Mouse (Mus musculus) neural tube, embryonic 11.5 days (tissue): ENCODE results near the gene Vezf1. TPM values are rescaled to one million over a fixed set of nuclear protein-coding genes. Genes with fewer than 3 reads are reported as not detected.
"Not testable (repeated sequence)": the region's sequence is repeated elsewhere in the genome, so short reads cannot be mapped to it uniquely, and the experiment has no call there.

Experiments used
- ATAC-seq: fragments of 200-750 bp; cut with Nextera tagmentation; 2 replicates; pipeline ENCODE4 v1.8.0; 2017; ENCODE audit warnings: moderate number of reproducible peaks, mild to moderate bottlenecking, moderate TSS enrichment, moderate library complexity; ENCODE audit not compliant: insufficient read depth, low FRiP score, low TSS enrichment
- DNase-seq: peaks from one replicate; pipeline ENCODE4 v3.0.0-alpha.2; 2015; ENCODE audit warnings: low spot score
- H3K27ac ChIP-seq: fragments of 300-500 bp; sonication (generic); 2 replicates; pipeline ENCODE4 v1.5.1; 2014; ENCODE audit warnings: low read depth, mild to moderate bottlenecking, low read length
- H3K27me3 ChIP-seq: fragments of 300-500 bp; sonication (generic); 2 replicates; pipeline ENCODE4 v1.6.1; 2014; ENCODE audit warnings: mild to moderate bottlenecking, low read length, mixed read lengths; ENCODE audit not compliant: control insufficient read depth, insufficient read depth
- H3K36me3 ChIP-seq: fragments of 300-500 bp; sonication (generic); 2 replicates; pipeline ENCODE4 v1.6.1; 2014; ENCODE audit warnings: mild to moderate bottlenecking, low read length, moderate library complexity, mixed read lengths; ENCODE audit not compliant: control insufficient read depth, insufficient read depth
- H3K4me1 ChIP-seq: fragments of 300-500 bp; sonication (generic); 2 replicates; pipeline ENCODE4 v1.6.1; 2014; ENCODE audit warnings: low read length, mixed read lengths; ENCODE audit not compliant: control insufficient read depth, insufficient read depth
- H3K4me2 ChIP-seq: fragments of 300-500 bp; sonication (generic); 2 replicates; pipeline ENCODE4 v1.6.1; 2014; ENCODE audit warnings: low read depth, mild to moderate bottlenecking, moderate library complexity
- H3K4me3 ChIP-seq: fragments of 300-500 bp; sonication (generic); 2 replicates; pipeline ENCODE4 v1.5.1; 2014; ENCODE audit warnings: low read depth, low read length
- H3K9ac ChIP-seq: fragments of 300-500 bp; sonication (generic); 2 replicates; pipeline ENCODE4 v1.6.1; 2014; ENCODE audit warnings: mild to moderate bottlenecking, low read length
- H3K9me3 ChIP-seq: fragments of 300-500 bp; sonication (generic); 2 replicates; pipeline ENCODE4 v1.6.1; 2016; ENCODE audit warnings: low read length; ENCODE audit not compliant: control insufficient read depth
- WGBS: fragments of 180-500 bp; shearing (Covaris S2); extraction: QIAGEN DNeasy Blood & Tissue Kit; methylation state at CpG from one replicate; pipeline ENCODE4 v1.1.7; 2014; 5-methylcytosine and 5-hydroxymethylcytosine counted together
- polyA plus RNA-seq: library from polyadenylated mRNA; unstranded; fragments of >200 nt; fragmentation: Nextera tagmentation; extraction: Ambion mirVana; gene quantifications from 2 replicates; pipeline ENCODE4 v1.2.1, GENCODE M21; 2014

The Vezf1 gene
- polyA plus RNA-seq, 1 experiment from 2014 or later, result 78.4 TPM

DNA sequence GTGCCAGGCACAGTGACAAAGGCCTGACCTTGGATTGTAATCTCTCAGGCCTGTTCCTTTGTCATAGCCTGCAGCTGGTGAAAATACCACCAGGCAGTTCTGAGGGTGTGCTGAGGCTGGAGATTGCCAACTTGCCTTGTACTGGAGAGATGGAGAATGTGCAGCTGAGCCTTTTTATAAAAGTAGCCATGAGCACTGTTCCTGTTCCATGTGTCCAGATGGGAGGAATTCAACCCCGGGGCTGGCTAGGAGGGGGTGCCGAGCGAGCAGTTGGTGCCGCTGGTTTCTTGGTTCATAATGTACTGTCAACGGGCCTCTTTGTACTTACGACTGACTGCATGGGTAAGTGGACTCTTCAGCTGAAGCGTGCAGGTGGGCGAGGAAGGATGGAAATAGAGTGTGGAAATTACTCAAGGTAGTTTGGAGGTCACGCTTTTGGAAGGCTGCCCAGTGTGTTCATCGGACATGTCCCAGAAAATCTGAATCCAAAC is 31.3 kb upstream of the Vezf1 start:
- no peak overlapping the region for H3K4me2 ChIP-seq
- no peak overlapping the region for H3K4me3 ChIP-seq
- no peak for ATAC-seq
- WGBS, result 88% methylated on average over 10 of the region's 10 CpGs
- no peak overlapping the region for H3K27ac ChIP-seq
- no peaks in the 10 kb centered on the region for H3K27me3 ChIP-seq
- no peak overlapping the region for H3K9ac ChIP-seq
- no peaks in the 10 kb centered on the region for H3K4me1 ChIP-seq
- H3K36me3 ChIP-seq, result no peaks in the 10 kb centered on the region
- H3K9me3 ChIP-seq, result no peaks in the 10 kb centered on the region
- no peak for DNase-seq

DNA sequence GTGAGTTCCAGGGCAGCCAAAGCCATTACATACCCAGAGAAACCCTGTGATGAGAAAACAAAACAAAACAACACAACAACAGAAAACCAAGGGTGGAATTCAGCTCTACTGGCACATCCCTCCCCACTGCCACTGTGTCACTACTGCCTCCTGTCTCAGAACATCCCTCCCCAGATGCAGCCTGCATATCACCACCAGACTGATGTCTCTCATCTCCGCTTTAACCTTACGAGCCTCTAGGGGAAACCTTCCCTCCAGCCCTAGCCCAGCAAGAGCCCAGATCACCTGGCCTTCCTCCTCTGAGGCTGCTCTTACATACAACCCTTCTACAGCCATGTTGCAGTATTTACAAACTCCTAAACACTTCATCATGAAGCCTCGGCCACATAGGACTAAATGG is 30.7 kb upstream of the Vezf1 start:
- H3K9ac ChIP-seq, result no peak overlapping the region
- DNase-seq (no peak), ATAC-seq (no peak)
- H3K27ac ChIP-seq, result no peak overlapping the region
- no peaks in the 10 kb centered on the region for H3K27me3 ChIP-seq
- no peak overlapping the region for H3K4me3 ChIP-seq
- 81% methylated on average over 3 of the region's 3 CpGs for WGBS
- no peaks in the 10 kb centered on the region for H3K36me3 ChIP-seq
- no peaks in the 10 kb centered on the region for H3K4me1 ChIP-seq
- no peaks in the 10 kb centered on the region for H3K9me3 ChIP-seq
- H3K4me2 ChIP-seq, result no peak overlapping the region

DNA sequence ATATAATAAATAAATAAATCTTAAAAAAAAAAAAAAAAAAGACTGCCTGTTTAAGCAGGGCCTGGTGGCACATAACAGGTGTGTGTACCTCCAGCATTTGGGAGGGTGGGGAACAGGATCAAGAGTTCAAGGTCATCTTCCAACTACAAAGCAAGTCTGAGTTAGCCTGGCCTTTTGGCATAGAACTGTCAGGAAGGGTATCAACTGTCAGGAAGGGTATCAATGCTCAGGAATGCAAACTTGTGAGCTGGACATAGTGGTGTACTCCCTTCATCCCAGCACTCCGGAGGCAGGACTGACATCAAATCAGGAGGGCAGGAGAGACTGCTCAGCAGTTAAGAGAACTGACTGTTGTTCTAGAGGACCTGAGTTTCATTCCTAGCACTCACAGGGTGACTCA is 29.0 kb upstream of the Vezf1 start:
- H3K9ac ChIP-seq, result no peak overlapping the region
- ATAC-seq, result no peak
- no peaks in the 10 kb centered on the region for H3K4me1 ChIP-seq
- no peaks in the 10 kb centered on the region for H3K27me3 ChIP-seq
- no peaks in the 10 kb centered on the region for H3K36me3 ChIP-seq
- no peaks in the 10 kb centered on the region for H3K9me3 ChIP-seq
- no peak overlapping the region for H3K4me2 ChIP-seq
- WGBS, result 100% methylated on average over 1 of the region's 1 CpGs
- H3K27ac ChIP-seq, result no peak overlapping the region
- DNase-seq, result no peak
- no peak overlapping the region for H3K4me3 ChIP-seq

DNA sequence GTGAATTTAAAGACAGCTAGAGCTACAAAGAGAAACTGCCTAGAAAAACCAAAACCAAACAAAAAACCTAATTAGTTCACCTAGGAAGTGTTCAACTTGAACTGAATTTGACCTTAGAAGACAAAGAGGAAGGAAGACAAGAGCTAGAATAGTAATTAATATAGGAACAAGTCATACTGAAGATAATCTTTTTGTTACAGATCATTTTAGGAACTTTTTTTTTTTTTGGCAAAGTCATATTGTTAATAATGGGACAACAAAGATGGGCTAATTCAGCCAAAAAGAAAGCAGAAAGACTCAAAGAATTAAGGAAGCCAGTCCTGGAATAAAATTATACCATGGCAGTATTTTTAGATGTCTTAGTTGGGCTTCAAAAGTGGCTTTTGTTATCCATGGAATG is 23.8 kb upstream of the Vezf1 start:
- no peak overlapping the region for H3K27ac ChIP-seq
- H3K4me3 ChIP-seq, result no peak overlapping the region
- no peaks in the 10 kb centered on the region for H3K27me3 ChIP-seq
- H3K4me2 ChIP-seq, result no peak overlapping the region
- peaks cover 10% of the 10 kb centered on the region; the same call in 1 of the 2 replicates for H3K4me1 ChIP-seq
- ATAC-seq, result no peak
- peaks cover 4% of the 10 kb centered on the region for H3K36me3 ChIP-seq
- no peaks in the 10 kb centered on the region for H3K9me3 ChIP-seq
- no peak for DNase-seq
- no peak overlapping the region for H3K9ac ChIP-seq

DNA sequence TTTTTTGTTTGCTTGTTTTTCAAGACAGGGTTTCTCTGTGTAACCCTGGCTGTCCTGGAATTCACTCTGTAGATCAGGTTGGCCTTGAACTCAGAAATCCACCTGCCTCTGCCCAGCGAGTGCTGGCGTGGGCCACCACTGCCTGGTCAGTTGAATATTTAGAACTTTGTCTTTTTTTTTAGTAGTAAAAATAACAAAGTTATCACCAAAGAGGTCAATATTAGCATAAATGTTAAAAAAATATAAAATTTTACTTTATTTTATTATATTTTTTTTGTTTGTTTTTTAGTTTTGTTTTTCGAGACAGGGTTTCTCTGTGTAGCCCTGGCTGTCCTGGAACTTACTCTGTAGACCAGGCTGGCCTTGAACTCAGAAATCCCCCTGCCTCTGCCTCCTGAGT is 22.9 kb upstream of the Vezf1 start:
- DNase-seq, H3K9me3 ChIP-seq, H3K4me3 ChIP-seq, H3K27ac ChIP-seq, H3K36me3 ChIP-seq, H3K27me3 ChIP-seq, H3K4me2 ChIP-seq, ATAC-seq, H3K9ac ChIP-seq: not testable (repeated sequence)
- WGBS, result 97% methylated on average over 3 of the region's 3 CpGs
- peaks cover 19% of the 10 kb centered on the region for H3K4me1 ChIP-seq

DNA sequence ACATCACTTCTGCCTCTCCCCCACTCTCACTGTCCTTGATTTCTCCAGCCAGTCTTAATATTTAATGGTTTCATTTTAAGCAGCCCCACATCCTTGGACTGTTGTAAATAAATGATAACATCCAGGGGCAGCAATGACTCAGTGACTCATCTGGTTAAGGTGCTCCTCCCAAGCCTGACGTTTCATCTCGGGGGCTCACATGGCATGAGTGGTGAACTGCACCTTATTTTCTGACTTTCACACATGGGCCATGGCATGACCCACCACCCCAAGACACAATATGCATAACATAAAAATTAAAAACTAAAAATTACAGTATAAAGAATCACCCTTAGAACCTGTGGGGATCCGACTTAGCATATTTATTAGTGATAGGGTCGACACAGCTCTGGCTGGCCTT is 22.2 kb upstream of the Vezf1 start:
- Histone ChIP-seq H3K4me1 (peaks cover 22% of the 10 kb centered on the region), H3K4me3 (no peak overlapping the region), H3K9ac (no peak overlapping the region), H3K27ac (no peak overlapping the region), H3K9me3 (no peaks in the 10 kb centered on the region), H3K36me3 (peaks cover 6% of the 10 kb centered on the region), H3K27me3 (no peaks in the 10 kb centered on the region), H3K4me2 (no peak overlapping the region; the same call in 1 of the 2 replicates)
- ATAC-seq (no peak), DNase-seq (no peak)
- 88% methylated on average over 4 of the region's 4 CpGs for WGBS

DNA sequence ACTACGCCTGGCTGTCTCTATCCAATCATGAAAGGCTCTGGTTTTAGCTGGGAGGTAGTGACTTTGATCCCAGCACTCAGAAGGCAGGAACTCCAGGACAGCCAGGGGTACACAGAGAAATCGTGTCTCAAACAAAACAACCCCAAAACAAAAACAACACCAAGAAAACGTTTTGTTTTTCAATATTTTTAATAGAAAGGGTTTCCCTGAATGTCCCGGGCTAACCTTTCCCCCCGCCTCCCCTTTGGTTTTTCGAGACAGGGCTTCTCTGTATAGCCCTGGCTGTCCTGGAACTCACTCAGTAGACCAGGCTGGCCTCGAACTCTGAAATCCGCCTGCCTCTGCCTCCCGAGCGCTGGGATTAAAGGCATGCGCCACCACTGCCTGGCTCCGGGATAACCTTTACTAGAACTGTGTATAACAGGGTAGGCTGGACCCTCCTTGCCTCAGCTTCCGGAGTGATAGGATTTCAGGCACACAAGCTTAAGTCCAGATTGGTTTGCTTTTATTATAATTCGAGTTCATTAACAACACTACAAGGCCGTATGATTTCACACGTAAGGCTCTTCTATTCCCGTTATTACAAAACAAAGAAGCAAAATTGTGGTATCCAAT is 21.6 kb upstream of the Vezf1 start:
- ATAC-seq, result no peak
- no peak overlapping the region for H3K27ac ChIP-seq
- no peaks in the 10 kb centered on the region for H3K9me3 ChIP-seq
- peaks cover 6% of the 10 kb centered on the region for H3K36me3 ChIP-seq
- H3K4me2 ChIP-seq, result peak overlapping the region; percentile 35
- peak overlapping the region; percentile 69 for H3K4me3 ChIP-seq
- WGBS, result 63% methylated on average over 17 of the region's 17 CpGs
- peaks cover 23% of the 10 kb centered on the region for H3K4me1 ChIP-seq
- no peaks in the 10 kb centered on the region for H3K27me3 ChIP-seq
- no peak for DNase-seq
- H3K9ac ChIP-seq, result peak overlapping the region; percentile 89; the same call in 1 of the 2 replicates

DNA sequence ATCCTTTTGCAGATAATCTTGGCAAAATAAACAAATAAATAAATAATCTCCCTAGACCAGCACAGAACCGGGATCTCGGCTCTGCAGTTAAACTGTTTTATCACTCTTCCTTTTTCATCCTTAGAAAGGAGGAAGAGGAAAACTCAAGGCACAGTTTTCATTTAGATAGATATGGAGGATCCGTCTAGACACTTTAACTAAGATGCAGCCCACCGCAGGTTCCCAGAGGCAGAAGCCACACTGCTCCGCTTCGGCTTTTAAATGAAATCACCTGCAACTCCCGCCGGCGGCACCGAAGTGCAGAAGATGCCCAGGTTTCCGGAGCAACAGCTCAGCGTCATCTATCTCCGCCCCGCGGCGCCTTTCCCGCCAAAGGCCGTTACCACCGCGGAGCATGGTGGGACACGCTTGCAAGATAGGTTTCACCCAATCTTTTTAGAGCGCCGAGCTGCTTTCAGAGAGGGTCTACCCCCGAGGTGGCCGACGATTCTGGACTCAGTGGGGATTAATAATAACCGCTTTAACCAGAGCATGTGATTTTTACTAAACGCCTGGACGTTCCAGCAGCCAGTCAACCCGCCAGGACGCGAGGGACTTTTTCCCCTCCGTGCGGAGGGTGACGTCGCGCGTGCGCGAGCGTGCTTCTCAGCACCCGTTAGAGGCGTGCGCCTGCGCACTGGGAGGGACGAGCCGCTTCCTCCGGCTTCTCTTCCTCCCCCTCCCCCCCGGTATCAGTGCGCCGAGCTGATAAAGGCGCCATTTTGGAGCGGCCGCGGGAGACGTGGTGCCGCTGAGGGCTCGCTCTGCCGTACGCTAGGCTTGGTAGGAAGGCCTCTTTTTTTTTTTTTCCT is 20.9 kb upstream of the Vezf1 start, which contains the start of gene Srsf1:
Gene Srsf1, plus strand, starts transcription at position 430 of the 851 bp plus-strand sequence.
- H3K9ac ChIP-seq, result peak within 1 kb of the TSS; percentile 89
- ATAC-seq (peak; percentile 88), DNase-seq (peak; percentile 99)
- H3K9me3 ChIP-seq, result no peaks in the 10 kb centered on the region
- peaks cover 25% of the 10 kb centered on the region for H3K4me1 ChIP-seq
- H3K4me3 ChIP-seq, result peak within 1 kb of the TSS; percentile 69
- peaks cover 6% of the 10 kb centered on the region for H3K36me3 ChIP-seq
- peak within 1 kb of the TSS; percentile 99 for H3K27ac ChIP-seq
- under 1% methylated on average over 56 of the region's 60 CpGs for WGBS
- H3K27me3 ChIP-seq, result no peaks in the 10 kb centered on the region
- peak within 1 kb of the TSS; percentile 86 for H3K4me2 ChIP-seq
